Mouse (Mus musculus) intestine, postnatal 0 days (tissue): ENCODE measurements around the gene Cdca7l. TPM values are rescaled to one million over a fixed set of nuclear protein-coding genes. Genes with fewer than 3 reads are reported as not detected.
A peak's percentile ranks its signal among the peaks of the same experiment; 100 is the strongest.

Experiments used
- ATAC-seq: fragments of 200-750 bp; cut with Nextera tagmentation; 2 replicates; pipeline ENCODE4 v1.8.0; 2017; ENCODE audit warnings: mild to moderate bottlenecking, moderate TSS enrichment, moderate library complexity
- H3K27ac ChIP-seq: fragments of 300-500 bp; sonication (generic); 2 replicates; pipeline ENCODE4 v1.5.1; 2014; ENCODE audit warnings: mild to moderate bottlenecking, low read depth, low read length, moderate library complexity
- H3K27me3 ChIP-seq: fragments of 300-500 bp; sonication (generic); replicated peaks from 2 replicates; pipeline ENCODE4 v1.6.1; 2014; ENCODE audit warnings: low read length, mixed read lengths; ENCODE audit not compliant: control insufficient read depth, insufficient read depth
- H3K36me3 ChIP-seq: fragments of 300-500 bp; sonication (generic); 2 replicates; pipeline ENCODE4 v1.6.1; 2014; ENCODE audit warnings: mild to moderate bottlenecking, moderate library complexity; ENCODE audit not compliant: control insufficient read depth, insufficient read depth
- H3K4me1 ChIP-seq: fragments of 300-500 bp; sonication (generic); replicated peaks from 2 replicates; pipeline ENCODE4 v1.6.1; 2014; ENCODE audit warnings: antibody characterized with exemption, low read length, mixed read lengths; ENCODE audit not compliant: control insufficient read depth, insufficient read depth
- H3K4me2 ChIP-seq: fragments of 300-500 bp; sonication (generic); replicated peaks from 2 replicates; pipeline ENCODE4 v1.6.1; 2014; ENCODE audit warnings: low read depth, mild to moderate bottlenecking, moderate library complexity
- H3K4me3 ChIP-seq: fragments of 300-500 bp; sonication (generic); 2 replicates; pipeline ENCODE4 v1.5.1; 2014; ENCODE audit warnings: low read depth, low read length
- H3K9ac ChIP-seq: fragments of 300-500 bp; sonication (generic); 2 replicates; pipeline ENCODE4 v1.6.1; 2014; ENCODE audit warnings: mild to moderate bottlenecking, low read depth, low read length
- H3K9me3 ChIP-seq: fragments of 300-500 bp; sonication (generic); 2 replicates; pipeline ENCODE4 v1.6.1; 2016; ENCODE audit warnings: mixed run types; ENCODE audit not compliant: control insufficient read depth
- CTCF ChIP-seq: sonication (generic); IDR thresholded peaks from 2 replicates; pipeline ENCODE4 v1.5.1; 2016; ENCODE audit warnings: low read depth, mild to moderate bottlenecking, control low read depth, antibody characterized with exemption, moderate library complexity
- WGBS: fragments of 180-500 bp; shearing (Covaris S2); extraction: QIAGEN DNeasy Blood & Tissue Kit; methylation state at CpG from one replicate; pipeline ENCODE4 v1.1.7; 2014; 5-methylcytosine and 5-hydroxymethylcytosine counted together
- polyA plus RNA-seq: library from polyadenylated mRNA; unstranded; fragments of >200 nt; fragmentation: Nextera tagmentation; extraction: Ambion mirVana; gene quantifications from 2 replicates; pipeline ENCODE4 v1.2.1, GENCODE M21; 2015

Gene Cdca7l
- polyA plus RNA-seq, 1 experiment from 2014 or later = 8.2 TPM

GRCm38 (mm10) chr12:117786621-117787020, 17.5 kb upstream of the Cdca7l start:
- Histone ChIP-seq H3K27me3 (no peaks in the 10 kb centered on the region), H3K4me2 (no peak overlapping the region), H3K9me3 (no peaks in the 10 kb centered on the region), H3K4me1 (no peaks in the 10 kb centered on the region), H3K36me3 (no peaks in the 10 kb centered on the region), H3K9ac (no peak overlapping the region), H3K27ac (no peak overlapping the region), H3K4me3 (no peak overlapping the region)
- no peak for ATAC-seq
- TF ChIP-seq CTCF = no peak
- WGBS = 41% methylated on average over 6 of the region's 6 CpGs

- Histone ChIP-seq H3K4me1 (no peaks in the 10 kb centered on the region), H3K9me3 (no peaks in the 10 kb centered on the region), H3K27ac (no peak overlapping the region), H3K9ac (no peak overlapping the region), H3K27me3 (no peaks in the 10 kb centered on the region), H3K4me3 (no peak overlapping the region), H3K36me3 (no peaks in the 10 kb centered on the region), H3K4me2 (peak overlapping the region; percentile 38)
- no peak for ATAC-seq
- WGBS = 26% methylated on average over 24 of the region's 24 CpGs
- no peak for TF ChIP-seq CTCF
These were observed 15.5 kb upstream of the Cdca7l start for GRCm38 (mm10) chr12:117788513-117789011.

GRCm38 (mm10) chr12:117789017-117789416, 15.1 kb upstream of the Cdca7l start:
- H3K4me1 ChIP-seq = no peaks in the 10 kb centered on the region
- ATAC-seq = no peak
- 50% methylated on average over 7 of the region's 7 CpGs for WGBS
- no peak overlapping the region for H3K27ac ChIP-seq
- no peak overlapping the region for H3K4me2 ChIP-seq
- H3K9me3 ChIP-seq = no peaks in the 10 kb centered on the region
- H3K27me3 ChIP-seq = no peaks in the 10 kb centered on the region
- no peaks in the 10 kb centered on the region for H3K36me3 ChIP-seq
- no peak overlapping the region for H3K9ac ChIP-seq
- no peak overlapping the region for H3K4me3 ChIP-seq
- TF ChIP-seq CTCF = no peak

- 81% methylated on average over 4 of the region's 4 CpGs for WGBS
- H3K4me1 ChIP-seq = no peaks in the 10 kb centered on the region
- no peak overlapping the region for H3K9ac ChIP-seq
- H3K9me3 ChIP-seq = no peaks in the 10 kb centered on the region
- H3K27me3 ChIP-seq = no peaks in the 10 kb centered on the region
- H3K36me3 ChIP-seq = no peaks in the 10 kb centered on the region
- TF ChIP-seq CTCF = no peak
- no peak overlapping the region for H3K4me2 ChIP-seq
- H3K4me3 ChIP-seq = no peak overlapping the region
- ATAC-seq = no peak
- H3K27ac ChIP-seq = no peak overlapping the region
These were observed 8.8 kb upstream of the Cdca7l start for GRCm38 (mm10) chr12:117795303-117795702.

GRCm38 (mm10) chr12:117805576-117805975, 1.5 kb downstream of the Cdca7l start:
- H3K27ac ChIP-seq = no peak overlapping the region
- TF ChIP-seq CTCF = no peak
- WGBS = 78% methylated on average over 4 of the region's 4 CpGs
- H3K4me3 ChIP-seq = no peak overlapping the region
- no peak overlapping the region for H3K9ac ChIP-seq
- no peaks in the 10 kb centered on the region for H3K36me3 ChIP-seq
- no peaks in the 10 kb centered on the region for H3K4me1 ChIP-seq
- 0 out of 2 replicates have a peak, but pooled peaks cover 2% of the 10 kb centered on the region for H3K27me3 ChIP-seq
- no peaks in the 10 kb centered on the region for H3K9me3 ChIP-seq
- no peak for ATAC-seq
- no peak overlapping the region for H3K4me2 ChIP-seq

GRCm38 (mm10) chr12:117806007-117806451, 1.9 kb downstream of the Cdca7l start:
- no peak overlapping the region for H3K27ac ChIP-seq
- no peak overlapping the region for H3K4me2 ChIP-seq
- no peak overlapping the region for H3K4me3 ChIP-seq
- no peak for ATAC-seq
- no peaks in the 10 kb centered on the region for H3K4me1 ChIP-seq
- H3K9ac ChIP-seq = no peak overlapping the region
- WGBS = 69% methylated on average over 12 of the region's 12 CpGs
- H3K36me3 ChIP-seq = no peaks in the 10 kb centered on the region
- TF ChIP-seq CTCF = no peak
- H3K9me3 ChIP-seq = no peaks in the 10 kb centered on the region
- 0 out of 2 replicates have a peak, but pooled peaks cover 2% of the 10 kb centered on the region for H3K27me3 ChIP-seq

GRCm38 (mm10) chr12:117806470-117806869, 2.4 kb downstream of the Cdca7l start:
- no peaks in the 10 kb centered on the region for H3K4me1 ChIP-seq
- 0 out of 2 replicates have a peak, but pooled peaks cover 2% of the 10 kb centered on the region for H3K27me3 ChIP-seq
- H3K9me3 ChIP-seq = no peaks in the 10 kb centered on the region
- no peak overlapping the region for H3K27ac ChIP-seq
- no peak for ATAC-seq
- H3K9ac ChIP-seq = no peak overlapping the region
- WGBS = 85% methylated on average over 4 of the region's 4 CpGs
- H3K36me3 ChIP-seq = no peaks in the 10 kb centered on the region
- no peak overlapping the region for H3K4me3 ChIP-seq
- TF ChIP-seq CTCF = no peak
- H3K4me2 ChIP-seq = no peak overlapping the region
